Mouse (Mus musculus) midbrain, embryonic 10.5 days (tissue): Measurements from ENCODE around the gene Ntn1. TPM values are rescaled to one million over a fixed set of nuclear protein-coding genes. Genes with fewer than 3 reads are reported as not detected.

Experiments used
- DNase-seq: peaks from one replicate; pipeline ENCODE4 v3.0.0-alpha.2; 2017; ENCODE audit warnings: low spot score
- H3K27ac ChIP-seq: fragments of 300-500 bp; sonication (generic); replicated peaks from 2 replicates; pipeline ENCODE4 v1.5.1; 2016; ENCODE audit warnings: mild to moderate bottlenecking
- H3K27me3 ChIP-seq: fragments of 300-500 bp; sonication (generic); 2 replicates; pipeline ENCODE4 v1.6.1; 2016; ENCODE audit warnings: low read depth, mild to moderate bottlenecking; ENCODE audit not compliant: poor library complexity, severe bottlenecking
- H3K36me3 ChIP-seq: fragments of 300-500 bp; sonication (generic); 2 replicates; pipeline ENCODE4 v1.6.1; 2016; ENCODE audit warnings: mild to moderate bottlenecking, moderate library complexity
- H3K4me1 ChIP-seq: fragments of 300-500 bp; sonication (generic); 2 replicates; pipeline ENCODE4 v1.6.1; 2016
- H3K4me3 ChIP-seq: fragments of 300-500 bp; sonication (generic); 2 replicates; pipeline ENCODE4 v1.5.1; 2016; ENCODE audit warnings: mild to moderate bottlenecking, moderate library complexity
- H3K9me3 ChIP-seq: fragments of 300-500 bp; sonication (generic); replicated peaks from 2 replicates; pipeline ENCODE4 v1.6.1; 2016; ENCODE audit warnings: mild to moderate bottlenecking
- WGBS: fragments of 180-500 bp; shearing (Covaris S2); methylation state at CpG from one replicate; pipeline ENCODE4 v1.1.7; 2016; 5-methylcytosine and 5-hydroxymethylcytosine counted together
- polyA plus RNA-seq: library from polyadenylated mRNA; unstranded; fragments of >200 nt; fragmentation: Nextera tagmentation; extraction: Ambion mirVana; gene quantifications from 2 replicates; pipeline ENCODE4 v1.2.1, GENCODE M21; 2016

Gene Ntn1
- polyA plus RNA-seq, 1 experiment from 2014 or later = 25.6 TPM

DNA sequence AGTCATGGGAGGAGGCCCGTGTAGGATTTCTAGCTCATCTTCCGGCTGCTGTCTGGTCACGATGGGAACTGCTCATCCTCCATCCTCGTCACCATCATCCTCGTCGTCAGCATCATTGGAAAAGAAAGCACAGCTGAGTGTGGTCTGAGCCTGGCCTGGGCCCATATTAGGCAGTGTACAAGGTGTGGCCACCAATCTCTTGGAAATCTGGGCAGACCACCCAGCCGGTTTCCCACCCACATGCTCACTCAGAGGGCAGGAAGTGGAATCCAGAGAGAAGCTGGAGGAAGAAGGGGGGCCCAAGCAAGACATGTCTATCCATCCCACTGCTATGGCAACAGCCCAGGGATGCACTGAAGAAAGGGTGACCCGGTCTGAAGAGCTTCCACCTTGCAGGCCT is 94.6 kb downstream of the Ntn1 start:
- Histone ChIP-seq H3K4me1 (peaks cover 65% of the 10 kb centered on the region), H3K4me3 (no peak overlapping the region), H3K36me3 (peaks cover 23% of the 10 kb centered on the region), H3K27ac (0 out of 2 replicates have a peak overlapping the region, but pooled peaks have one; percentile 7), H3K27me3 (0 out of 2 replicates have a peak, but pooled peaks cover 5% of the 10 kb centered on the region), H3K9me3 (no peaks in the 10 kb centered on the region)
- no peak for DNase-seq
- WGBS = 87% methylated on average over 8 of the region's 8 CpGs

- H3K4me3 ChIP-seq = no peak overlapping the region
- H3K9me3 ChIP-seq = no peaks in the 10 kb centered on the region
- H3K27me3 ChIP-seq = 0 out of 2 replicates have a peak, but pooled peaks cover 5% of the 10 kb centered on the region
- peaks cover 26% of the 10 kb centered on the region for H3K36me3 ChIP-seq
- no peak for DNase-seq
- WGBS = 73% methylated on average over 7 of the region's 7 CpGs
- peak overlapping the region; percentile 14 for H3K27ac ChIP-seq
- H3K4me1 ChIP-seq = peaks cover 31% of the 10 kb centered on the region
Observed at GRCm38 (mm10) chr11:68302323-68302722, 98.3 kb downstream of the Ntn1 start.

DNA sequence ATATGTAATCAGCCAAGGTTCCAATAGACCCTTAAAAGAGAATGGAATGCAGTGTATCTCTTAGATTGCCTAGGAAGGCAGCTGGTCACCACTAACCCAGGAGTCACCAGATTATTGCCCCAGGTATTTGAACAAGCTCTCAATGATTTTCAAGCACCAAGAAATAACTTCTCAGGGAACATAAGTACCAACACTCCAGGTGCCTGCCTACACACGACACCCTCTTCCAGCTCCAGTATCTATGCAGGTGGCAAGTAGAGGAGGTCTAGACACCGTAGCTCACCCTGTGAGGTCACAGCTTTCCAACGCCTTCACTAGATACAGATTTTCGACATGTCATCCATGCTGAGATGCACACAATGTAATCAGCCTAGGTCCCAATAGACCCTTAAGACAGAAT is 99.0 kb downstream of the Ntn1 start:
- Histone ChIP-seq H3K27me3 (0 out of 2 replicates have a peak, but pooled peaks cover 5% of the 10 kb centered on the region), H3K36me3 (peaks cover 26% of the 10 kb centered on the region), H3K4me1 (peaks cover 28% of the 10 kb centered on the region), H3K27ac (0 out of 2 replicates have a peak overlapping the region, but pooled peaks have one; percentile 14), H3K9me3 (no peaks in the 10 kb centered on the region), H3K4me3 (no peak overlapping the region)
- 84% methylated on average over 4 of the region's 4 CpGs for WGBS
- no peak for DNase-seq

DNA sequence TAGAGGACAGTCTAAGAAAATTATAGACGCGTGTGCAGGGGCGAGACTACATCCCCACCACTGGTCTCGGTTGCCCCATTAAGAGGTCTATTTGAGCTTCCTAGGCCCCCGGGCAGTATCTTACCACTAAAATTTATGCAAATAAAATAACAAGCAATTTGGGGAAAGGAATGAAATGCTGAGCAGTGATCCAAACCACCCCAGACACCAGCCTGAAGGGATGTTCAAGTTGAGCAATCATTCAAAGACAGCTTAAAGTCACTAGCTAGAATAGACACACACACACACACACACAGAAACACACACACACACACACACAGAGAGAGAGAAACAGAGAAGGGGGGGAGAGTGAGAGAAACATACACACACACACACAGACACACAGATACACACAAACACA is 105.1 kb downstream of the Ntn1 start:
- no peak overlapping the region for H3K27ac ChIP-seq

DNA sequence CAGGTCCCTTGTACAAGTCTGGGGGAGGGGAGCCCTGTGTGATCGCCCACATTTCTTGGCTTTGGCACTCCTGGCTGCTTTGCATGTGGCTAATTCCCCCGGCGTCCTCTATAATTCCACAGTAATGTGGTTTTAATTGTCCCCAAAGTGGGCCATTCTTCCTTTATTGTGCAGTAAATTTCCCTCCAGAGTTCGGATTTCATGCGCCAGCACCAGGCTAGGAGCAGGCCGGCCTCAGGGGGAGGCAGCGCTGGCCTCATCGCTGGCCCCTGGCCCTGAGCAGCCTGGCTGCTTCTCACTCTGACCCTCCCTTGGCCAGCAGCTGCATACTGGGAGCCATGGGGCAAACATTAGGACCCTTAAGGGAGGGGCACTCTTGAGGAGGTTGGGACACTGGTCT is 110.0 kb downstream of the Ntn1 start:
- 82% methylated on average over 8 of the region's 8 CpGs for WGBS
- Histone ChIP-seq H3K27me3 (peaks cover 32% of the 10 kb centered on the region), H3K27ac (peak overlapping the region; percentile 50)

More for the DNA sequence above, 105.1 kb downstream of the Ntn1 start:
- no peak for DNase-seq
- WGBS = 94% methylated on average over 5 of the region's 5 CpGs
- no peak overlapping the region for H3K4me3 ChIP-seq
- peaks cover 10% of the 10 kb centered on the region; the same call in 1 of the 2 replicates for H3K27me3 ChIP-seq
- H3K36me3 ChIP-seq = peaks cover 11% of the 10 kb centered on the region; the same call in 1 of the 2 replicates
- no peaks in the 10 kb centered on the region for H3K9me3 ChIP-seq
- H3K4me1 ChIP-seq = peaks cover 24% of the 10 kb centered on the region

GRCm38 (mm10) chr11:68287331-68287730 is 113.3 kb downstream of the Ntn1 start:
- no peaks in the 10 kb centered on the region for H3K9me3 ChIP-seq
- no peaks in the 10 kb centered on the region for H3K36me3 ChIP-seq
- no peak overlapping the region for H3K4me3 ChIP-seq
- H3K27me3 ChIP-seq = peaks cover 57% of the 10 kb centered on the region
- peaks cover 84% of the 10 kb centered on the region for H3K4me1 ChIP-seq
- WGBS = 68% methylated on average over 5 of the region's 5 CpGs
- 0 out of 2 replicates have a peak overlapping the region, but pooled peaks have one; percentile 38 for H3K27ac ChIP-seq
- no peak for DNase-seq

More for the DNA sequence above, 110.0 kb downstream of the Ntn1 start:
- H3K4me3 ChIP-seq = no peak overlapping the region
- no peaks in the 10 kb centered on the region for H3K9me3 ChIP-seq
- H3K4me1 ChIP-seq = peaks cover 67% of the 10 kb centered on the region
- peaks cover 7% of the 10 kb centered on the region; the same call in 1 of the 2 replicates for H3K36me3 ChIP-seq
- DNase-seq = no peak

GRCm38 (mm10) chr11:68286142-68286808 is 114.3 kb downstream of the Ntn1 start:
- DNase-seq = no peak
- no peaks in the 10 kb centered on the region for H3K36me3 ChIP-seq
- H3K4me3 ChIP-seq = no peak overlapping the region
- 40% methylated on average over 10 of the region's 10 CpGs for WGBS
- H3K27ac ChIP-seq = peak overlapping the region; percentile 74
- peaks cover 83% of the 10 kb centered on the region for H3K4me1 ChIP-seq
- H3K27me3 ChIP-seq = peaks cover 51% of the 10 kb centered on the region
- H3K9me3 ChIP-seq = no peaks in the 10 kb centered on the region

- H3K4me3 ChIP-seq = no peak overlapping the region
- H3K9me3 ChIP-seq = no peaks in the 10 kb centered on the region
- DNase-seq = no peak
- whole genome bisulfite sequencing = 18% methylated on average over 3 of the region's 3 CpGs
- H3K36me3 ChIP-seq = no peaks in the 10 kb centered on the region
- peak overlapping the region; percentile 74 for H3K27ac ChIP-seq
- H3K27me3 ChIP-seq = peaks cover 53% of the 10 kb centered on the region
- H3K4me1 ChIP-seq = peaks cover 83% of the 10 kb centered on the region
Observed at GRCm38 (mm10) chr11:68285754-68286141, 114.9 kb downstream of the Ntn1 start.

DNA sequence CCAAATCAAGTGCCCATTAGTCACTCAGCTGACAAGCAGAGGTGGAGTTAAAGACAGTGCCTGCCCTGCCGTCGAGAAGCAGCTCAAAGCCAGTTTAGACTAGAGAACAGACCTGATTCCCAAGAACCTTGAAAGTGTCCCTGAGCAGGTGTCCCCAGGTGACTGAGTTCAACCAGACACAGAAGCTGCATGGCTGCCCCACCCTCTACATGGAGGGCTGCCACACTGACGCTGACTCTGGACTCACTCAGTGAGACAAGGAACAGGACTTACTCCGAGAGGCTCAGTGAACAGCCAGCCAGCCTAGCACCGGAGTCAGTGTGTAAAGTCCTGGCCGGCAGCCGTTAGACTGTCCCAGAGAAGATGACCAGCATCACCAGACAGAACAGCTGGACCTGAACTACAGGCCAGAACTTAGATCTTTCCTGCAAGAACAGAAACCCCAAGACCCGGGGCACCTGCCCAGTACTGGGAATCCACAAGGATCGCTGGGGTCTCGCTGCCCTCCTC is 120.6 kb downstream of the Ntn1 start:
- Histone ChIP-seq H3K4me3 (no peak overlapping the region), H3K27me3 (peaks cover 77% of the 10 kb centered on the region), H3K9me3 (no peaks in the 10 kb centered on the region), H3K4me1 (peaks cover 88% of the 10 kb centered on the region), H3K27ac (peak overlapping the region; percentile 43; the same call in 1 of the 2 replicates), H3K36me3 (peaks cover 24% of the 10 kb centered on the region)
- no peak for DNase-seq
- WGBS = 82% methylated on average over 10 of the region's 10 CpGs

DNA sequence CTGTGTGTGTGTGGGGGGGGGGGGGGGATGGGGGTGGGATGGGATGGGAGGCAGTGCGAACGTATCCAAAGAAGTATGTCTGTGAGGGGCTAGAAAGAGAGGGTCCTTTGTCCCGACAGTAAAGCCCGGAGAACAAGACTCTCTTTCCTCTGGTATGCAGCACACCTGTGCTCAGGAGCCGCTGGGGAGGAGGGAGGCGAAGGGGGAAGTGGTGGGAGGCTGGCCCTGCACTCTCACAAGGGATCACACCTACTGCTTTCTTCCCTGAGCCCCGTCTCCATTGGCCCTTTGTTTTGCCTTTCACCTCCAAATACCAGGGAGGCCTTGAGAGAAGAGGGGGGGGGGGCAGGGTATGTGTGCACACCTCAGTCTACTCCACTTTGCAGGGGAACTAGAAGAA is 123.7 kb downstream of the Ntn1 start:
- no peak for DNase-seq
- Histone ChIP-seq H3K4me1 (peaks cover 99% of the 10 kb centered on the region), H3K4me3 (no peak overlapping the region), H3K9me3 (no peaks in the 10 kb centered on the region), H3K27ac (peak overlapping the region; percentile 52; the same call in 1 of the 2 replicates), H3K36me3 (peaks cover 24% of the 10 kb centered on the region), H3K27me3 (peaks cover 79% of the 10 kb centered on the region)
- 72% methylated on average over 7 of the region's 7 CpGs for WGBS

DNA sequence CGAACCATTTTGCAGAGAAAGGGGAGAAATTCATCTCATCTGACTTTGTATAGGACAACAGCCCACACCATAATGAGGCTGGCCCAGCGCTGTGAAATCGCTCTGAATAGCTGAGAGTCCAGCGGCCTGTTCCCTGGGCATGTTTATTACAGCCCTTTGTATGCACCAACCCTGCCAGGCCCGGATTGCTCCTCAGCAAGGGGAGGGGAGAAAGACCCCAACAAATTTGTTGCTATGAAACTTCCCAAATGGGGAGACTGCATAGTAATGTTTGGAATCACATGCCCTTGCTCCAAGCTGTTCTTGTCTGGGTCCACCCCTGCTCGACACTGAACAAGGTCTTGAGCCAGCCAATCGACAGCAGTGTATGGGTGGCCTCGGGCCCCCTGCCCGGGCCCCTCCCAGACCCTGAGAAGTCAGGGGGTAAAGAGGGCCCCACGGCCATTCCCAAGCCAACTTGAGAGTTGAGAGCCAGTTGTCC is 126.3 kb downstream of the Ntn1 start:
- peak; percentile 82 for DNase-seq

GRCm38 (mm10) chr11:68273855-68274254 is 126.8 kb downstream of the Ntn1 start:
- DNase-seq = peak; percentile 65
- H3K27me3 ChIP-seq = peaks cover 90% of the 10 kb centered on the region
- H3K4me3 ChIP-seq = peak overlapping the region; percentile 36
- no peaks in the 10 kb centered on the region for H3K9me3 ChIP-seq
- H3K27ac ChIP-seq = peak overlapping the region; percentile 87
- peaks cover 97% of the 10 kb centered on the region for H3K4me1 ChIP-seq
- 33% methylated on average over 12 of the region's 12 CpGs for WGBS
- H3K36me3 ChIP-seq = peaks cover 49% of the 10 kb centered on the region

More for the DNA sequence above, 126.3 kb downstream of the Ntn1 start:
- peaks cover 43% of the 10 kb centered on the region for H3K36me3 ChIP-seq
- 31% methylated on average over 10 of the region's 10 CpGs for WGBS
- H3K27ac ChIP-seq = peak overlapping the region; percentile 87
- H3K4me1 ChIP-seq = peaks cover 100% of the 10 kb centered on the region
- H3K4me3 ChIP-seq = peak overlapping the region; percentile 36
- H3K9me3 ChIP-seq = no peaks in the 10 kb centered on the region
- peaks cover 89% of the 10 kb centered on the region for H3K27me3 ChIP-seq
